In genomic region chr11:56146708-56147107, GRCm38 (mm10) we compare ENCODE assay signal across 21 mouse cellular contexts.
DNase-seq lines count a peak whose midpoint lies in the region; ATAC-seq and TF ChIP-seq lines count a peak whose summit lies in the region.
"Had no signal": no experiment of that assay in that cellular context is flagged by ENCODE, and none has a peak within 500 bp of the region (broad histone marks: within the 10 kb centered on the region; RNA-seq: fewer than 3 reads in every experiment).

No protein-coding gene starts in this region.

- peak; percentile 58 for DNase-seq in heart, adult 11 months
- DNase-seq in heart, adult 8-10 months (ENCODE audit: low spot score): no peak
- peak; percentile 16 to 24 for DNase-seq in layer of hippocampus, postnatal 36 days
- DNase-seq in layer of hippocampus, postnatal 10 days (ENCODE audit: low spot score in 2 of 2): no peak
- peak; percentile 35 for DNase-seq in brain, adult 2 months (ENCODE audit: low read depth, low spot score)
- peak; percentile 49 for DNase-seq in lung, postnatal 10 days
- DNase-seq in heart, embryonic 10.5 days (ENCODE audit: low spot score): no peak
- no peak for DNase-seq in stomach, postnatal 0 days (ENCODE audit: low spot score)
- DNase-seq: adrenal gland, postnatal 25 days; cerebellum, adult 2 months; gastrocnemius, postnatal 10 days; heart, adult 18-20 months; kidney, adult 18-20 months; thymus, postnatal 14 days had no signal

- no peaks in the 10 kb centered on the region for H3K9me3 ChIP-seq in heart, embryonic 10.5 days
- H3K9me3 ChIP-seq in stomach, postnatal 0 days (ENCODE audit: control insufficient read depth, low read length): no peaks in the 10 kb centered on the region
- H3K9me3 ChIP-seq: forebrain, embryonic 10.5 days; limb, embryonic 12.5 days; liver, embryonic 12.5 days; midbrain, embryonic 10.5 days had no signal

- H3K4me2 ChIP-seq in stomach, postnatal 0 days (replicated peaks; ENCODE audit: low read depth): no peak overlapping the region
- H3K4me2 ChIP-seq: limb, embryonic 12.5 days; liver, embryonic 12.5 days had no signal

- H3K4me1 ChIP-seq in heart, embryonic 10.5 days: no peaks in the 10 kb centered on the region
- H3K4me1 ChIP-seq in stomach, postnatal 0 days (replicated peaks; ENCODE audit: control insufficient read depth, insufficient read depth): no peaks in the 10 kb centered on the region
- H3K4me1 ChIP-seq: limb, embryonic 12.5 days; liver, embryonic 12.5 days had no signal

- no peak overlapping the region for H3K27ac ChIP-seq in heart, embryonic 10.5 days
- H3K27ac ChIP-seq in stomach, postnatal 0 days (replicated peaks): no peak overlapping the region
- H3K27ac ChIP-seq: forebrain, embryonic 10.5 days; kidney, postnatal 0 days; limb, embryonic 12.5 days; liver, embryonic 12.5 days; macrophage; midbrain, embryonic 10.5 days had no signal

- TF ChIP-seq EP300 in stomach, postnatal 0 days (optimal IDR thresholded peaks at IDR 0.05): no peak

- H3K27me3 ChIP-seq in heart, embryonic 10.5 days (ENCODE audit: insufficient read depth, poor library complexity, severe bottlenecking): 0 out of 2 replicates have a peak, but pooled peaks cover 3% of the 10 kb centered on the region
- no peaks in the 10 kb centered on the region for H3K27me3 ChIP-seq in stomach, postnatal 0 days (ENCODE audit: control insufficient read depth, insufficient read depth, low read length)
- H3K27me3 ChIP-seq: liver, embryonic 12.5 days had no signal

- H3K9ac ChIP-seq in stomach, postnatal 0 days (ENCODE audit: low read length): no peak overlapping the region
- H3K9ac ChIP-seq: limb, embryonic 12.5 days; liver, embryonic 12.5 days had no signal

- 79% methylated on average over 5 of the region's 5 CpGs for WGBS in heart, embryonic 10.5 days
- WGBS in stomach, postnatal 0 days: 47% methylated on average over 5 of the region's 5 CpGs

- no peak for TF ChIP-seq CTCF in stomach, postnatal 0 days (IDR thresholded peaks at IDR 0.05; ENCODE audit: low read depth)

- H3K4me3 ChIP-seq in heart, embryonic 10.5 days: no peak overlapping the region
- H3K4me3 ChIP-seq in stomach, postnatal 0 days (ENCODE audit: low read depth, low read length): no peak overlapping the region
- H3K4me3 ChIP-seq: forebrain, embryonic 10.5 days; limb, embryonic 12.5 days; liver, embryonic 12.5 days; midbrain, embryonic 10.5 days had no signal

- no peak for ATAC-seq in stomach, postnatal 0 days (ENCODE audit: low FRiP score, low TSS enrichment)
- ATAC-seq: liver, embryonic 12.5 days had no signal

- H3K36me3 ChIP-seq in heart, embryonic 10.5 days: no peaks in the 10 kb centered on the region
- no peaks in the 10 kb centered on the region for H3K36me3 ChIP-seq in stomach, postnatal 0 days (ENCODE audit: control insufficient read depth, insufficient read depth, low read length)
- H3K36me3 ChIP-seq: forebrain, embryonic 10.5 days; G1E; limb, embryonic 12.5 days; liver, embryonic 12.5 days; midbrain, embryonic 10.5 days had no signal

Comparison
In these comparisons a context has a peak if more than half of its experiments do, and no peak if none do; other contexts are left out.
1. DNase-seq: peak in heart, adult 11 months (single experiment), layer of hippocampus, postnatal 36 days (2 of 2), brain, adult 2 months (single experiment) and lung, postnatal 10 days (single experiment); none in heart, adult 8-10 months (single experiment), layer of hippocampus, postnatal 10 days (0 of 2), heart, embryonic 10.5 days (single experiment) and stomach, postnatal 0 days (single experiment).